Mouse (Mus musculus) lung, postnatal 0 days (tissue): ENCODE results near the gene Fbxo27. TPM values are rescaled to one million over a fixed set of nuclear protein-coding genes. Genes with fewer than 3 reads are reported as not detected.
A peak's percentile ranks its signal among the peaks of the same experiment; 100 is the strongest.

Experiments
- ATAC-seq: fragments of 200-750 bp; cut with Nextera tagmentation; 2 replicates; pipeline ENCODE4 v1.8.0; 2017; ENCODE audit warnings: moderate library complexity
- DNase-seq: peaks from one replicate; pipeline ENCODE4 v3.0.0-alpha.2; 2016; ENCODE audit warnings: low spot score
- H3K27ac ChIP-seq: fragments of 300-500 bp; sonication (generic); 2 replicates; pipeline ENCODE4 v1.5.1; 2014; ENCODE audit warnings: antibody characterized with exemption, mild to moderate bottlenecking, low read length, mixed read lengths
- H3K27me3 ChIP-seq: fragments of 300-500 bp; sonication (generic); replicated peaks from 2 replicates; pipeline ENCODE4 v1.6.1; 2014; ENCODE audit warnings: low read length, mixed read lengths; ENCODE audit not compliant: insufficient read depth
- H3K36me3 ChIP-seq: fragments of 300-500 bp; sonication (generic); 2 replicates; pipeline ENCODE4 v1.6.1; 2014; ENCODE audit warnings: low read length, mixed read lengths; ENCODE audit not compliant: insufficient read depth
- H3K4me1 ChIP-seq: fragments of 300-500 bp; sonication (generic); 2 replicates; pipeline ENCODE4 v1.6.1; 2014; ENCODE audit warnings: antibody characterized with exemption, low read depth, low read length, mixed read lengths; ENCODE audit not compliant: insufficient read depth
- H3K4me2 ChIP-seq: fragments of 300-500 bp; sonication (generic); replicated peaks from 2 replicates; pipeline ENCODE4 v1.6.1; 2014; ENCODE audit warnings: low read depth, mild to moderate bottlenecking, low read length, moderate library complexity, mixed read lengths
- H3K4me3 ChIP-seq: fragments of 300-500 bp; sonication (generic); 2 replicates; pipeline ENCODE4 v1.5.1; 2014; ENCODE audit warnings: low read depth, low read length
- H3K9ac ChIP-seq: fragments of 300-500 bp; sonication (generic); replicated peaks from 2 replicates; pipeline ENCODE4 v1.6.1; 2014; ENCODE audit warnings: low read depth, mild to moderate bottlenecking
- H3K9me3 ChIP-seq: fragments of 300-500 bp; sonication (generic); 2 replicates; pipeline ENCODE4 v1.6.1; 2016; ENCODE audit warnings: low read length, mixed read lengths
- CTCF ChIP-seq: IDR thresholded peaks from 2 replicates; pipeline ENCODE4 v1.5.1; 2016; ENCODE audit warnings: antibody characterized with exemption, mild to moderate bottlenecking
- EP300 ChIP-seq: IDR thresholded peaks from 2 replicates; pipeline ENCODE4 v1.6.1; 2016; ENCODE audit warnings: antibody characterized with exemption, mild to moderate bottlenecking, control low read depth
- WGBS: fragments of 180-500 bp; shearing (Covaris S2); extraction: QIAGEN DNeasy Blood & Tissue Kit; methylation state at CpG from one replicate; pipeline ENCODE4 v1.1.7; 2014; 5-methylcytosine and 5-hydroxymethylcytosine counted together
- polyA plus RNA-seq: library from polyadenylated mRNA; unstranded; fragments of >200 nt; fragmentation: Nextera tagmentation; extraction: Ambion mirVana; gene quantifications from 2 replicates; pipeline ENCODE4 v1.2.1, GENCODE M21; 2015

Fbxo27 gene
- polyA plus RNA-seq, 1 experiment from 2014 or later: 2.8 TPM

GRCm38 (mm10) chr7:28735701-28736100 lies 43.1 kb downstream of the Fbxo27 start:
- Histone ChIP-seq H3K4me2 (no peak overlapping the region), H3K4me3 (no peak overlapping the region), H3K27ac (no peak overlapping the region), H3K9me3 (no peaks in the 10 kb centered on the region; the same call in 1 of the 2 replicates), H3K36me3 (no peaks in the 10 kb centered on the region; the same call in 1 of the 2 replicates), H3K27me3 (no peaks in the 10 kb centered on the region), H3K4me1 (peaks cover 3% of the 10 kb centered on the region; the same call in 1 of the 2 replicates), H3K9ac (no peak overlapping the region)
- DNase-seq (peak; percentile 43), ATAC-seq (no peak)
- TF ChIP-seq CTCF: no peak
- TF ChIP-seq EP300: no peak
- WGBS: 68% methylated on average over 6 of the region's 6 CpGs

DNA sequence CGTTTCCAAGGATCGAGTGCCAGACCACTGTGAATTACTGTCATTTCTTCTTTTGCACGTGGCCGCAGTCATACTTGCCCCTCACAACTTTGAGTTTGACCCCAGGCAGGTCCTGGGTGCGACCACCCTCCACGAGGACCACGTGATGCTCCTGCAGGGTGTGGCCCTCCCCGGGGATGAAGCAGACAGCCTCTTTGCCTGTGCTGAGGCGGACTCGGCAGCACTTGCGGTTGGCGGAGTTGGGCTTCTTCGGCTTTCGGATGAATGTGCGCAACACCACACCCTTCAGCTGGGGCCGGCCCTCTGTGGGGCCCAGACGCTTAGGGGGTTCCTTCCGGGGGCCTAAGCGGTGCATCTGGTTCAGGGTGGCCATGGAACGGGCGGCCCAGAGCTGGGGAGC lies 47.2 kb downstream of the Fbxo27 start:
- Histone ChIP-seq H3K27ac (no peak overlapping the region), H3K4me1 (peaks cover 4% of the 10 kb centered on the region), H3K4me2 (no peak overlapping the region), H3K4me3 (no peak overlapping the region), H3K9me3 (no peaks in the 10 kb centered on the region), H3K36me3 (no peaks in the 10 kb centered on the region; the same call in 1 of the 2 replicates), H3K27me3 (no peaks in the 10 kb centered on the region), H3K9ac (no peak overlapping the region)
- no peak for ATAC-seq
- 95% methylated on average over 21 of the region's 21 CpGs for WGBS
- TF ChIP-seq EP300 (no peak), CTCF (no peak)
- no peak for DNase-seq

GRCm38 (mm10) chr7:28740949-28741348 lies 48.3 kb downstream of the Fbxo27 start:
- DNase-seq (no peak), ATAC-seq (no peak)
- Histone ChIP-seq H3K4me3 (peak overlapping the region; percentile 87), H3K4me1 (peaks cover 4% of the 10 kb centered on the region), H3K36me3 (no peaks in the 10 kb centered on the region; the same call in 1 of the 2 replicates), H3K27ac (peak overlapping the region; percentile 86; the same call in 1 of the 2 replicates), H3K27me3 (no peaks in the 10 kb centered on the region), H3K4me2 (peak overlapping the region; percentile 77), H3K9ac (peak overlapping the region; percentile 78), H3K9me3 (no peaks in the 10 kb centered on the region)
- TF ChIP-seq EP300: no peak
- TF ChIP-seq CTCF: no peak
- 31% methylated on average over 9 of the region's 9 CpGs for WGBS

GRCm38 (mm10) chr7:28741368-28741708 lies 48.7 kb downstream of the Fbxo27 start:
- Histone ChIP-seq H3K4me3 (peak overlapping the region; percentile 87), H3K4me1 (peaks cover 4% of the 10 kb centered on the region), H3K27ac (peak overlapping the region; percentile 86), H3K36me3 (no peaks in the 10 kb centered on the region; the same call in 1 of the 2 replicates), H3K9me3 (no peaks in the 10 kb centered on the region), H3K9ac (peak overlapping the region; percentile 78), H3K4me2 (peak overlapping the region; percentile 77), H3K27me3 (no peaks in the 10 kb centered on the region)
- WGBS: 2% methylated on average over 13 of the region's 13 CpGs
- DNase-seq (peak; percentile 8), ATAC-seq (peak; percentile 10)
- TF ChIP-seq EP300 (no peak), CTCF (no peak)

DNA sequence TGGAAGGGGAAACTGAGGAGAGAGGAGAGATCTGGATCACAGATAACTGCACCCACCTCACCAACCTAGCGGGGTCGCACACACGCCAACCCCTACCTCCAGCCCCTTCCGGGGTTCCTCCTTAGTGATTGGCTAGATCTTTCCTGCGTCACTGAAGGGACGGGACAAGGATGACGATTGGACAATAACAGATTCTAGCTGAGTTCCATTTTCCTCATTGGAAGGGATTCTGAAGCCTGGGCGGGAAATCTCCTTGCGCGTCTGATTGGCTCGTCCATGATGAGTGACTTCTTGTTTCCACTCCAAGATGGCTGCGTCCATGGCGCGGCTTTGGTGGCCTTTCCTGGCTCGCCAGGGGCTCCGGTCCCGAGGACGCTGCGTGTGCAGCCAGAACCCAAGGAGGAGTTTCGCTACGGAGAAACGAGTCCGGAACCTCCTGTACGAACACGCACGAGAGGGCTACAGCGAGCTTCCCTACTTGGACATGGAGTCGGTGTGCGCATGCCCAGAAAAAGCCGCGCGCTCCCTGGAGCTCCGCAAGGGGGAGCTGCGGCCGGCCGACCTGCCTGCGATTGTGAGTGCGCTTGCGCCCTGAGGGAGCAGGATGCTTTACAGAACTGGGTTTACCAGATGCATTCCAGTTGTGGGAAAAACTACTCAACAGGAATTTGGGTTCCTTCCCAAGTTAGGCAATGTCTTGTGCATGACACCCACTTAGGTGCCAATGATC lies 49.2 kb downstream of the Fbxo27 start, which contains the start of the genes Mrps12 and Sars2:
Gene Mrps12, minus strand, starts transcription at position 112 of the 730 bp plus-strand sequence.
Gene Sars2, plus strand, starts transcription at position 284 of the 730 bp plus-strand sequence.
- peak; percentile 97 for ATAC-seq
- TF ChIP-seq EP300 (peak; percentile 50; the same call in 1 of the 2 replicates), CTCF (peak; percentile 96)

More for the DNA sequence above, 49.2 kb downstream of the Fbxo27 start, which contains the start of the genes Mrps12 and Sars2:
- Histone ChIP-seq H3K27me3 (no peaks in the 10 kb centered on the region), H3K4me2 (peak within 1 kb of the TSS; percentile 77), H3K4me3 (peak within 1 kb of the TSS; percentile 87), H3K9me3 (no peaks in the 10 kb centered on the region), H3K36me3 (no peaks in the 10 kb centered on the region; the same call in 1 of the 2 replicates), H3K27ac (peak within 1 kb of the TSS; percentile 86), H3K9ac (peak within 1 kb of the TSS; percentile 78), H3K4me1 (peaks cover 4% of the 10 kb centered on the region)
- peak; percentile 100 for DNase-seq
- under 1% methylated on average over 39 of the region's 39 CpGs for WGBS

Other genes with a start within 250 kb of the Fbxo27 start
- gene Lrfn1, start 240.9 kb upstream of the Fbxo27 start, polyA plus RNA-seq: 0.97 and 1.4 TPM in 2 replicates
- not detected in 2 replicates for gene Ifnl2, start 182.4 kb upstream of the Fbxo27 start, polyA plus RNA-seq
- not detected in 2 replicates for gene Ifnl3, start 170.0 kb upstream of the Fbxo27 start, polyA plus RNA-seq
- gene Sycn, start 152.0 kb upstream of the Fbxo27 start, polyA plus RNA-seq: not detected in 2 replicates
- gene Nccrp1, start 145.6 kb upstream of the Fbxo27 start, polyA plus RNA-seq: not detected in 2 replicates
- 12.9 and 13.4 TPM in 2 replicates for gene Samd4b, start 94.7 kb upstream of the Fbxo27 start, polyA plus RNA-seq
- 36.3 and 38.2 TPM in 2 replicates for gene Pak4, start 94.7 kb upstream of the Fbxo27 start, polyA plus RNA-seq
- gene Acp7, start 61.5 kb upstream of the Fbxo27 start, polyA plus RNA-seq: not detected in 2 replicates
- 10.9 and 11.0 TPM in 2 replicates for gene Fbxo17, start 24.0 kb downstream of the Fbxo27 start, polyA plus RNA-seq
- 99.7 and 101 TPM in 2 replicates for gene Mrps12, start 49.0 kb downstream of the Fbxo27 start, polyA plus RNA-seq
- 6.0 and 7.0 TPM in 2 replicates for gene Sars2, start 49.1 kb downstream of the Fbxo27 start, polyA plus RNA-seq
- not detected in 2 replicates for gene Ccer2, start 63.3 kb downstream of the Fbxo27 start, polyA plus RNA-seq
- gene Sirt2, start 73.9 kb downstream of the Fbxo27 start, polyA plus RNA-seq: 55.4 and 57.1 TPM in 2 replicates
- gene Nfkbib, start 74.7 kb downstream of the Fbxo27 start, polyA plus RNA-seq: 42.3 and 42.7 TPM in 2 replicates
- gene Rinl, start 96.1 kb downstream of the Fbxo27 start, polyA plus RNA-seq: 10.2 and 12.9 TPM in 2 replicates
- 151 and 154 TPM in 2 replicates for gene Hnrnpl, start 115.7 kb downstream of the Fbxo27 start, polyA plus RNA-seq
- gene Ech1, start 132.4 kb downstream of the Fbxo27 start, polyA plus RNA-seq: 287 and 308 TPM in 2 replicates
- gene Lgals4, start 141.0 kb downstream of the Fbxo27 start, polyA plus RNA-seq: 14.9 and 15.6 TPM in 2 replicates
- gene Lgals7, start 171.0 kb downstream of the Fbxo27 start, polyA plus RNA-seq: 2.2 and 3.0 TPM in 2 replicates
- gene Capn12, start 188.6 kb downstream of the Fbxo27 start, polyA plus RNA-seq: 0.27 and 0.33 TPM in 2 replicates